Mouse (Mus musculus) CH12.LX (cell line): Measurements from ENCODE around the gene Hist1h3b. TPM values are rescaled to one million over a fixed set of nuclear protein-coding genes. Genes with fewer than 3 reads are reported as not detected.

Experiments
- DNase-seq: peaks from one replicate; pipeline ENCODE4 v3.0.0-alpha.2; 2013; ENCODE audit errors: extremely low read depth
- H3K27ac ChIP-seq: 2 replicates; pipeline ENCODE4 v1.5.1; 2012; ENCODE audit warnings: low read depth, mild to moderate bottlenecking, control low read depth, moderate library complexity; ENCODE audit not compliant: insufficient read depth
- H3K27me3 ChIP-seq: replicated peaks from 2 replicates; pipeline ENCODE3; 2012; ENCODE audit warnings: inconsistent platforms
- H3K36me3 ChIP-seq, 2 experiments: replicated peaks in 1 of 2; 2 replicates each; pipeline versions ENCODE3 to v1.6.1; 2012; ENCODE audit warnings: inconsistent platforms in 1 of 2, low read length in 1 of 2, mild to moderate bottlenecking in 1 of 2, mixed read lengths in 1 of 2, moderate library complexity in 1 of 2; ENCODE audit not compliant: control insufficient read depth in 1 of 2, insufficient read depth in 1 of 2
- H3K4me1 ChIP-seq, 2 experiments: 2 replicates each; pipeline ENCODE4 v1.6.1; 2012; ENCODE audit warnings: inconsistent platforms in 1 of 2, moderate library complexity in 1 of 2; ENCODE audit not compliant: insufficient read depth in 2 of 2, control insufficient read depth in 1 of 2
- H3K4me2 ChIP-seq: 2 replicates; pipeline ENCODE4 v1.6.1; 2012; ENCODE audit warnings: low read depth, mild to moderate bottlenecking, control low read depth; ENCODE audit not compliant: poor library complexity, insufficient read depth, severe bottlenecking
- H3K4me3 ChIP-seq, 3 experiments: fragments of 150-350 bp in 1 of 3; sonication (generic) in 1 of 3; replicated peaks in 1 of 3; 2 replicates each; pipeline versions ENCODE3 to v1.5.1; 2011 to 2012; ENCODE audit warnings: low read depth in 2 of 3, low read length in 2 of 3, mild to moderate bottlenecking in 2 of 3, moderate library complexity in 2 of 3, control low read depth in 1 of 3, improper control_type of control experiment in 1 of 3, inconsistent platforms in 1 of 3, mixed read lengths in 1 of 3; ENCODE audit not compliant: poor library complexity in 1 of 3
- H3K79me2 ChIP-seq: replicated peaks from 2 replicates; pipeline ENCODE4 v1.6.1; 2012; ENCODE audit warnings: mild to moderate bottlenecking, moderate library complexity; ENCODE audit not compliant: control insufficient read depth, poor library complexity, insufficient read depth, severe bottlenecking; ENCODE audit errors: extremely low read depth
- H3K9ac ChIP-seq: 2 replicates; pipeline ENCODE4 v1.6.1; 2012; ENCODE audit warnings: low read depth, mild to moderate bottlenecking, control low read depth, moderate library complexity; ENCODE audit not compliant: insufficient read depth
- H3K9me3 ChIP-seq: replicated peaks from 2 replicates; pipeline ENCODE3; 2012; ENCODE audit warnings: low read length, inconsistent platforms, mixed read lengths
- BHLHE40 ChIP-seq: IDR thresholded peaks from 2 replicates; pipeline ENCODE4 v1.6.1; 2011; ENCODE audit warnings: mild to moderate bottlenecking, low read depth, low read length, improper control_type of control experiment
- CHD1 ChIP-seq: IDR thresholded peaks from 2 replicates; pipeline ENCODE4 v1.6.1; 2012; ENCODE audit warnings: low read depth, low read length, improper control_type of control experiment, inconsistent platforms
- CHD2 ChIP-seq: IDR thresholded peaks from 2 replicates; pipeline ENCODE4 v1.6.1; 2011; ENCODE audit warnings: low read length, improper control_type of control experiment
- CTCF ChIP-seq, 2 experiments: IDR thresholded peaks in 1 of 2; conservative IDR thresholded peaks in 1 of 2; 2 replicates each; pipeline ENCODE4 v1.5.1; 2011 to 2012; ENCODE audit warnings: low read depth in 2 of 2, low read length in 2 of 2, improper control_type of control experiment in 1 of 2, inconsistent platforms in 1 of 2, mild to moderate bottlenecking in 1 of 2, moderate library complexity in 1 of 2
- E2F4 ChIP-seq: IDR thresholded peaks from 2 replicates; pipeline ENCODE4 v1.6.1; 2011; ENCODE audit warnings: low read depth, low read length, improper control_type of control experiment; ENCODE audit not compliant: insufficient replicate concordance
- ELF1 ChIP-seq: IDR thresholded peaks from 2 replicates; pipeline ENCODE4 v1.6.1; 2014; ENCODE audit warnings: low read depth, mild to moderate bottlenecking, inconsistent platforms, low read length, improper control_type of control experiment
- EP300 ChIP-seq: IDR thresholded peaks from 2 replicates; pipeline ENCODE4 v1.6.1; 2011; ENCODE audit warnings: low read length, improper control_type of control experiment
- ETS1 ChIP-seq: conservative IDR thresholded peaks from 2 replicates; pipeline ENCODE4 v1.6.1; 2012; ENCODE audit warnings: low read depth, mild to moderate bottlenecking, inconsistent platforms, low read length, improper control_type of control experiment, moderate library complexity
- GABPA ChIP-seq: IDR thresholded peaks from 2 replicates; pipeline ENCODE4 v1.6.1; 2012; ENCODE audit warnings: low read depth, low read length, improper control_type of control experiment, inconsistent platforms; ENCODE audit not compliant: insufficient replicate concordance
- HCFC1 ChIP-seq: IDR thresholded peaks from 2 replicates; pipeline ENCODE4 v1.6.1; 2012; ENCODE audit warnings: low read depth, mild to moderate bottlenecking, inconsistent platforms, low read length, improper control_type of control experiment
- IRF4 ChIP-seq: IDR thresholded peaks from 2 replicates; pipeline ENCODE4 v1.6.1; 2014; ENCODE audit warnings: low read depth, mild to moderate bottlenecking, inconsistent platforms, low read length, improper control_type of control experiment
- JUN ChIP-seq: IDR thresholded peaks from 2 replicates; pipeline ENCODE4 v1.6.1; 2011; ENCODE audit warnings: low read depth, mild to moderate bottlenecking, low read length, improper control_type of control experiment, moderate library complexity; ENCODE audit not compliant: insufficient read depth
- JUND ChIP-seq: conservative IDR thresholded peaks from 2 replicates; pipeline ENCODE4 v1.6.1; 2011; ENCODE audit warnings: low read depth, low read length, improper control_type of control experiment
- KAT2A ChIP-seq: IDR thresholded peaks from 2 replicates; pipeline ENCODE4 v1.6.1; 2012; ENCODE audit warnings: low read length, improper control_type of control experiment, inconsistent platforms; ENCODE audit not compliant: insufficient replicate concordance
- MAFK ChIP-seq: IDR thresholded peaks from 2 replicates; pipeline ENCODE4 v1.6.1; 2011; ENCODE audit warnings: low read length, improper control_type of control experiment; ENCODE audit not compliant: insufficient replicate concordance
- MAX ChIP-seq: IDR thresholded peaks from 2 replicates; pipeline ENCODE4 v1.6.1; 2011; ENCODE audit warnings: low read length, improper control_type of control experiment
- MAZ ChIP-seq: IDR thresholded peaks from 2 replicates; pipeline ENCODE4 v1.6.1; 2012; ENCODE audit warnings: low read depth, mild to moderate bottlenecking, inconsistent platforms, low read length, improper control_type of control experiment, moderate library complexity
- MEF2A ChIP-seq: IDR thresholded peaks from 2 replicates; pipeline ENCODE4 v1.6.1; 2014; ENCODE audit warnings: low read depth, mild to moderate bottlenecking, inconsistent platforms, low read length, improper control_type of control experiment, borderline replicate concordance
- MXI1 ChIP-seq: IDR thresholded peaks from 2 replicates; pipeline ENCODE4 v1.6.1; 2011; ENCODE audit warnings: mild to moderate bottlenecking, low read depth, low read length, improper control_type of control experiment
- MYC ChIP-seq: IDR thresholded peaks from 2 replicates; pipeline ENCODE4 v1.6.1; 2011; ENCODE audit warnings: low read depth, mild to moderate bottlenecking, improper control_type of control experiment, low read length
- NELFE ChIP-seq: IDR thresholded peaks from 2 replicates; pipeline ENCODE4 v1.6.1; 2011; ENCODE audit warnings: low read depth, low read length, improper control_type of control experiment
- NRF1 ChIP-seq: IDR thresholded peaks from 2 replicates; pipeline ENCODE4 v1.6.1; 2014; ENCODE audit warnings: low read depth, mild to moderate bottlenecking, inconsistent platforms, low read length, improper control_type of control experiment, moderate library complexity
- PAX5 ChIP-seq: IDR thresholded peaks from 2 replicates; pipeline ENCODE4 v1.6.1; 2012; ENCODE audit warnings: low read length, inconsistent platforms, mixed read lengths
- POLR2A ChIP-seq: IDR thresholded peaks from 2 replicates; pipeline ENCODE4 v1.6.1; 2011; ENCODE audit warnings: low read depth, mild to moderate bottlenecking, improper control_type of control experiment, low read length
- POLR2AphosphoS2 ChIP-seq: IDR thresholded peaks from 2 replicates; pipeline ENCODE4 v1.6.1; 2011; ENCODE audit warnings: low read depth, low read length, improper control_type of control experiment
- RAD21 ChIP-seq: IDR thresholded peaks from 2 replicates; pipeline ENCODE4 v1.6.1; 2011; ENCODE audit warnings: low read depth, mild to moderate bottlenecking, low read length, improper control_type of control experiment, moderate library complexity
- RCOR1 ChIP-seq: conservative IDR thresholded peaks from 2 replicates; pipeline ENCODE4 v1.6.1; 2012; ENCODE audit warnings: low read depth, mild to moderate bottlenecking, inconsistent platforms, low read length, improper control_type of control experiment
- SIN3A ChIP-seq: IDR thresholded peaks from 2 replicates; pipeline ENCODE4 v1.6.1; 2012; ENCODE audit warnings: low read length, improper control_type of control experiment, inconsistent platforms
- SMC3 ChIP-seq: IDR thresholded peaks from 2 replicates; pipeline ENCODE4 v1.6.1; 2011; ENCODE audit warnings: low read depth, low read length, improper control_type of control experiment
- TBP ChIP-seq: conservative IDR thresholded peaks from 2 replicates; pipeline ENCODE4 v1.6.1; 2011; ENCODE audit warnings: low read depth, low read length, improper control_type of control experiment
- TCF12 ChIP-seq: IDR thresholded peaks from 2 replicates; pipeline ENCODE4 v1.6.1; 2014; ENCODE audit warnings: low read depth, mild to moderate bottlenecking, inconsistent platforms, low read length, improper control_type of control experiment
- UBTF ChIP-seq: IDR thresholded peaks from 2 replicates; pipeline ENCODE4 v1.6.1; 2012; ENCODE audit warnings: low read depth, mild to moderate bottlenecking, inconsistent platforms, low read length, improper control_type of control experiment, moderate library complexity
- USF1 ChIP-seq: IDR thresholded peaks from 2 replicates; pipeline ENCODE4 v1.6.1; 2014; ENCODE audit warnings: low read depth, mild to moderate bottlenecking, inconsistent platforms, low read length, improper control_type of control experiment
- USF2 ChIP-seq: conservative IDR thresholded peaks from 2 replicates; pipeline ENCODE4 v1.6.1; 2011; ENCODE audit warnings: low read depth, low read length, improper control_type of control experiment
- ZC3H11A ChIP-seq: IDR thresholded peaks from 2 replicates; pipeline ENCODE4 v1.6.1; 2012; ENCODE audit warnings: low read depth, mild to moderate bottlenecking, inconsistent platforms, low read length, improper control_type of control experiment
- ZKSCAN1 ChIP-seq: IDR thresholded peaks from 2 replicates; pipeline ENCODE4 v1.6.1; 2012; ENCODE audit warnings: low read depth, inconsistent platforms, low read length, improper control_type of control experiment, borderline replicate concordance
- ZMIZ1 ChIP-seq: IDR thresholded peaks from 2 replicates; pipeline ENCODE4 v1.6.1; 2012; ENCODE audit warnings: low read depth, mild to moderate bottlenecking, inconsistent platforms, low read length, improper control_type of control experiment
- ZNF384 ChIP-seq: IDR thresholded peaks from 2 replicates; pipeline ENCODE4 v1.6.1; 2012; ENCODE audit warnings: low read depth, low read length, improper control_type of control experiment, inconsistent platforms
- dilution Hi-C: fragments of 300-500 bp; cut with MboI; formaldehyde crosslinking; loops from 2 replicates; pipeline ENCODE4 v1.14.3; 2020; ENCODE audit warnings: low sequenced_read_pairs; ENCODE audit not compliant: extremely low pct_unique_long_range_greater_than_20kb, extremely low pct_ligation_motif_present
- in situ Hi-C: fragments of 300-500 bp; cut with MboI; formaldehyde crosslinking; loops from 3 replicates; pipeline ENCODE4 v1.14.3; 2019; ENCODE audit warnings: low sequenced_read_pairs, low pct_ligation_motif_present, low pct_unique_long_range_greater_than_20kb, mixed read lengths
- polyA plus RNA-seq: library from polyadenylated mRNA; unstranded; fragments of >175 nt; gene quantifications from 2 replicates; pipeline ENCODE4 v1.2.1, GENCODE M21; 2012; ENCODE audit warnings: low read depth; ENCODE audit not compliant: insufficient read length
- total RNA-seq, 2 experiments: library from RNA; depleted of rRNA; stranded (reverse); fragments of 300-350 nt in 1 of 2; fragments of >200 nt in 1 of 2; gene quantifications; 2 replicates each; pipeline ENCODE4 v1.2.3; 2012 to 2014

The Hist1h3b gene
- total and polyA plus RNA-seq, 3 experiments, result 5.5 to 2,096 (median 44.0) TPM

DNA sequence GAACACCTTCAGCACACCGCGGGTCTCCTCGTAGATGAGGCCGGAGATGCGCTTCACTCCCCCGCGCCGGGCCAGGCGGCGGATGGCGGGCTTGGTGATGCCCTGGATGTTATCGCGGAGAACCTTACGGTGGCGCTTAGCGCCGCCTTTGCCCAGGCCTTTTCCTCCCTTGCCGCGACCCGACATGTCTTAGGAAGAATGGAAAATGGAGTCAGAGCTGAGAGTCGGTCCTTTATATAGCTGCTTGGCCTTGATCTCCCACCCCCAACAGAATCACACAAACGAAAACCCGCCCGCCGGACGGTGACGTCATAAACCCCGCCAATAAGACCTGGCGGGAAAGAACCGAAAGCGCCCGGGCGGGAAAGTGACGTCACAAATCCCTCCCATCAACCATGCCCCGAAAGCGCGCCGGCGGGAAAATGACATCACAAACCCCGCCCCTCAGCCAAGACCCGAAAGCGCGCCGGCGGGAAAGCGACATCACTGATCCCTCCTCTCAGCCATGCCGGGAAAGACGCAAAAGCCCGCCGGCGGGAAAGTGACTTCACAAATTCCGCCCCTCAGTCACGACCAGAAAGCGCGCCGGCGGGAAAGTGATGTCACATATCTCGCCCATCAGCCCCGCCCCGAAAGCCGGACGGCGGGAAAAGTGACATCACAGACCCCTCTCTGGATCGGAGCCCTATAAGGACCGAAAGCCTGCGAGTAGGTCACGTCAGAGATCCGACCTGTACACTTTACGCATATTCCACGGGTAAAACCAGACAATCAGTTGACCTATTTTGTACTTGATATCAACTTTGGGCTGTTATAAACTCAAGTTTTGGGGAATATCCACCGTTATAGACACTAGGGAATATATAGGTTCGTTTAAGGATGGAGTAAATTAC lies 9.2 kb downstream of the Hist1h3b start, which contains the start of gene Hist1h4a:
TSS of gene Hist1h4a (minus strand) at position 259 of the 893 bp plus-strand sequence.
- in situ Hi-C loops (loop anchor here (25.0 kb wide), 1 partner anchor 1724 kb away; the partner anchor contains the start of genes Hist1h2ag, Hist1h2ah, Hist1h2bj and Hist1h2bk), dilution Hi-C loops (no loop called here)
- peak; percentile 98 for DNase-seq
- H3K4me2 ChIP-seq, result peak within 1 kb of the TSS; percentile 96
- TF ChIP-seq E2F4 (peak; percentile 100), MAFK (no peak), HCFC1 (peak; percentile 66; the same call in 1 of the 2 replicates), PAX5 (no peak), JUN (peak; percentile 79), MEF2A (peak; percentile 54), RAD21 (no peak), USF2 (no peak), TBP (peak; percentile 98), SIN3A (peak; percentile 99), ELF1 (peak; percentile 54), POLR2A (peak; percentile 73), MAX (peak; percentile 84), ZNF384 (no peak), TCF12 (peak; percentile 81), CHD2 (peak; percentile 64; the same call in 1 of the 2 replicates), CHD1 (no peak), JUND (peak; percentile 73), IRF4 (peak; percentile 90), KAT2A (peak; percentile 98), ZKSCAN1 (no peak), NRF1 (peak; percentile 30), ZMIZ1 (peak; percentile 96), EP300 (no peak), CTCF (conservative IDR thresholded peaks at IDR 0.05 in 1 of 2, IDR thresholded peaks at IDR 0.05 in 1 of 2; ENCODE audit: low read depth in 2 of 2, low read length in 2 of 2) (no peak), SMC3 (no peak), POLR2AphosphoS2 (peak; percentile 99), USF1 (no peak), RCOR1 (peak; percentile 79), NELFE (peak; percentile 99), BHLHE40 (peak; percentile 96), UBTF (peak; percentile 81; the same call in 1 of the 2 replicates), MAZ (no peak; the same call in 1 of the 2 replicates), MXI1 (peak; percentile 95), MYC (no peak), GABPA (0 out of 2 replicates have a peak, but pooled peaks have one; percentile 17), ZC3H11A (no peak; the same call in 1 of the 2 replicates), ETS1 (peak; percentile 72; the same call in 1 of the 2 replicates)
- H3K27ac ChIP-seq, result peak within 1 kb of the TSS; percentile 97
- no peaks in the 10 kb centered on the region for H3K36me3 ChIP-seq
- peak within 1 kb of the TSS; percentile 45 to 59 (median 49) for H3K4me3 ChIP-seq
- no peaks in the 10 kb centered on the region for H3K27me3 ChIP-seq
- no peaks in the 10 kb centered on the region for H3K79me2 ChIP-seq
- H3K9ac ChIP-seq, result peak within 1 kb of the TSS; percentile 98
- peaks cover 3 to 45% of the 10 kb centered on the region in 2 experiments; a peak in 3 of 4 replicates for H3K4me1 ChIP-seq
- no peaks in the 10 kb centered on the region for H3K9me3 ChIP-seq
